Mouse (Mus musculus) embryonic facial prominence, embryonic 13.5 days (tissue): ENCODE data around the gene Erg. TPM values are rescaled to one million over a fixed set of nuclear protein-coding genes. Genes with fewer than 3 reads are reported as not detected.

Source experiments
- ATAC-seq: fragments of 200-750 bp; cut with Nextera tagmentation; 2 replicates; pipeline ENCODE4 v1.8.0; 2017; ENCODE audit warnings: low read depth; ENCODE audit not compliant: insufficient number of reproducible peaks, insufficient read depth, low FRiP score, low TSS enrichment
- H3K27ac ChIP-seq: fragments of 300-500 bp; sonication (generic); 2 replicates; pipeline ENCODE4 v1.5.1; 2015; ENCODE audit warnings: moderate library complexity, mild to moderate bottlenecking, inconsistent platforms
- H3K27me3 ChIP-seq: fragments of 300-500 bp; sonication (generic); 2 replicates; pipeline ENCODE4 v1.6.1; 2015; ENCODE audit warnings: mild to moderate bottlenecking, inconsistent platforms
- H3K36me3 ChIP-seq: fragments of 300-500 bp; sonication (generic); 2 replicates; pipeline ENCODE4 v1.6.1; 2015; ENCODE audit warnings: mild to moderate bottlenecking, inconsistent platforms
- H3K4me1 ChIP-seq: fragments of 300-500 bp; sonication (generic); 2 replicates; pipeline ENCODE4 v1.6.1; 2015; ENCODE audit warnings: inconsistent platforms
- H3K4me2 ChIP-seq: fragments of 300-500 bp; sonication (generic); 2 replicates; pipeline ENCODE4 v1.6.1; 2015; ENCODE audit warnings: moderate library complexity, mild to moderate bottlenecking, inconsistent platforms
- H3K4me3 ChIP-seq: fragments of 300-500 bp; sonication (generic); 2 replicates; pipeline ENCODE4 v1.5.1; 2015; ENCODE audit warnings: mild to moderate bottlenecking, inconsistent platforms
- H3K9ac ChIP-seq: fragments of 300-500 bp; sonication (generic); 2 replicates; pipeline ENCODE4 v1.6.1; 2015; ENCODE audit warnings: mild to moderate bottlenecking, inconsistent platforms
- H3K9me3 ChIP-seq: fragments of 300-500 bp; sonication (generic); 2 replicates; pipeline ENCODE4 v1.6.1; 2016; ENCODE audit warnings: inconsistent platforms
- WGBS: fragments of 180-500 bp; shearing (Covaris S2); methylation state at CpG from one replicate; pipeline ENCODE4 v1.1.7; 2015; ENCODE audit warnings: mixed read lengths; 5-methylcytosine and 5-hydroxymethylcytosine counted together
- polyA plus RNA-seq: library from polyadenylated mRNA; unstranded; fragments of >200 nt; fragmentation: Nextera tagmentation; extraction: Ambion mirVana; gene quantifications from 2 replicates; pipeline ENCODE4 v1.2.1, GENCODE M21; 2015

The Erg gene
- polyA plus RNA-seq, 1 experiment from 2014 or later = 17.2 TPM

DNA sequence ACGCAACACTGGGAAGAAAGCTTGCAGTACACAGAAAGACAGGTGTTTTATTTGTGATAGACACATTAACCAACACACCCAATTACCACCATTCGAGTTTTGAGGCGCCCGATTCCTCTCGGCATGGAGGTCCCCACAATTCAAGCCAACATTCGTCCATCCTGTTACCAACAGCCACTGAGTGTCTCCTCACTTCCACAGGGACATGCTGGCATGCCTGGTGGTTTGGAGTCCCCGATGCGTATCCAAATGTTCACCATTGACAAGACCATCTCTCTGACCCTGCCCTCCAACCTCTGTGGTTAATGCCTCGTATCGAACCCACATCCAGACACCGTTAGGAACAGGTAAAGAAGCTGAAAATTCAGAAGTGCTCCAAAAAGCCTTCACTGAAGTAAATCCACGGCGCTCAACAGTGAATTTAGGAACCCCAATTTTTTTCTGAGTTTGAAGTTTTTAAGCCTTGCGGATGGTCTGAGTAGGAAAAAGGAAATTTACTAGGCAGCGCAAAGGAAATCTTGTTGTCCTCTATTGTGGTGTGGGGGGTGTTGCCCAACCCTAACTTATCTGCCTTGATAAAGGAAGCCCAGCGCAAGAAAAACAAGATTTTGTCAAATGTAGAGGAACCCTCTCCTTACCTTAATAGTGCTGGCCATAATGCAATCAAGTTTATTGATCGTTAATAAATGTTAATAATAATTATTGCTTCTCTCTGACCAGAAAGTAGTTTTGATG is 127.6 kb downstream of the Erg start:
- Histone ChIP-seq H3K4me2 (no peak overlapping the region), H3K4me1 (peaks cover 5% of the 10 kb centered on the region; the same call in 1 of the 2 replicates), H3K9me3 (no peaks in the 10 kb centered on the region), H3K9ac (no peak overlapping the region), H3K27ac (no peak overlapping the region), H3K27me3 (no peaks in the 10 kb centered on the region), H3K36me3 (no peaks in the 10 kb centered on the region), H3K4me3 (peak overlapping the region; percentile 9; the same call in 1 of the 2 replicates)
- no peak for ATAC-seq
- WGBS = 90% methylated on average over 17 of the region's 17 CpGs

DNA sequence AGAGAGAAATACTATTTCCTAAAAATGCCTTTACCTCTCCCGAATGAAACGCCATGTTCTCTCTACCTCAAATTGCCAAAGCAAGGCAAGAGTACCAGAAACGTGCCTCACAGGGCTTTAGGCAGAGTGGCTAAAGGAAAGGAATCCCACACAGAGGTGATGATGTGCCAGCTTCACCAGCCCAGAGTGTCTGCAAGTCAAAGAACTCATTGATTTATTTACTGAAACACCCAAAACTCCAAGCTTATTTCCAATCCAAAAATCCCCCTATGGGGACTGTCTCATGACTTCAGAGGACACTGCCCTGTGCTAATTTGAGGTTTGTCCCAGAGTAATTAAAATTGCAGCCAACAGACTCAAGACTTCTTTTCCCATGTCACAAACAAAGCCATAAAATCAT is 129.4 kb downstream of the Erg start:
- H3K4me1 ChIP-seq = peaks cover 6% of the 10 kb centered on the region
- no peak overlapping the region for H3K4me3 ChIP-seq
- no peaks in the 10 kb centered on the region for H3K27me3 ChIP-seq
- 77% methylated on average over 3 of the region's 3 CpGs for WGBS
- no peak overlapping the region for H3K4me2 ChIP-seq
- H3K9me3 ChIP-seq = no peaks in the 10 kb centered on the region
- no peaks in the 10 kb centered on the region for H3K36me3 ChIP-seq
- no peak overlapping the region for H3K27ac ChIP-seq
- H3K9ac ChIP-seq = no peak overlapping the region
- no peak for ATAC-seq

DNA sequence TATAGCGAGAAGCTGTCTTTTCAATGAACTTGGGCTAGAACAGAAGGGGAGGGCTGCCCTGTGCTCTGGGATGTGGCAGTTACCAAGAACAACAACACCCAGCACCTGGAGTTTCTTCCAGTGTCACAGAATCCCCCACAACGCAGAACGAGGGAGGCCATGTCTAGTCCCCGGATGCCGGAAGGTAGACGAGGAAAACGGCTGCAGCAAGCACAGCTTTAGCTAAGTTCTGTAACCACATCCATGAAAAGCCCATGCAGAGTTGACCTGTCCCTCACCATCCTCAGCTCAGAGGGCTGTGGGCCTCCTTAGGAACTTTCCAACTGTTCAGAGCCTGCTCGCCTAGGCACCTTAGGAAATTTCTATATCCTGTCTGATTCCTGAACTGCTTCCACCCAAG is 130.5 kb downstream of the Erg start:
- Histone ChIP-seq H3K4me2 (peak overlapping the region; percentile 22; the same call in 1 of the 2 replicates), H3K27me3 (no peaks in the 10 kb centered on the region), H3K9ac (no peak overlapping the region), H3K27ac (no peak overlapping the region), H3K9me3 (no peaks in the 10 kb centered on the region), H3K4me1 (peaks cover 8% of the 10 kb centered on the region), H3K4me3 (no peak overlapping the region), H3K36me3 (no peaks in the 10 kb centered on the region)
- WGBS = 83% methylated on average over 8 of the region's 8 CpGs
- no peak for ATAC-seq

DNA sequence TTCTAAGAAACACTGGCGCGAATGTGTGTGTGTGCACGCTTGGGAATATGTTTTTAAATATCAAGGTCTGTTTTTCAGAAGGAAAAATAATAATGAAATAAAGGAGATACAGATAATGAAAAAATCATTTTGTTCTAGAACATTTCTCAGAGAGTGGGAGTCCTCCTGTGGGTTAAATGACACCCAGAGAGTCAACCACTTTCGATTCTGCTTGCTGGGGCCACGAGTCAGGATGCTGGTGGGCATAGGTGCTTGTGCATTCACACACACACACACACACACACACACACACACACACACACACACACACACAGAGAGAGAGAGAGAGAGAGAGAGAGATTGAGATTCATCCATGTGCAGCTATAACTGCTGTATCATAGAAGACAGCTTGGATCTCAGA is 130.9 kb downstream of the Erg start:
- H3K36me3 ChIP-seq = no peaks in the 10 kb centered on the region
- 90% methylated on average over 5 of the region's 5 CpGs for WGBS
- H3K27ac ChIP-seq = no peak overlapping the region
- H3K4me3 ChIP-seq = no peak overlapping the region
- H3K9ac ChIP-seq = no peak overlapping the region
- no peak for ATAC-seq
- no peaks in the 10 kb centered on the region for H3K27me3 ChIP-seq
- no peaks in the 10 kb centered on the region for H3K9me3 ChIP-seq
- H3K4me2 ChIP-seq = peak overlapping the region; percentile 22; the same call in 1 of the 2 replicates
- peaks cover 12% of the 10 kb centered on the region for H3K4me1 ChIP-seq

DNA sequence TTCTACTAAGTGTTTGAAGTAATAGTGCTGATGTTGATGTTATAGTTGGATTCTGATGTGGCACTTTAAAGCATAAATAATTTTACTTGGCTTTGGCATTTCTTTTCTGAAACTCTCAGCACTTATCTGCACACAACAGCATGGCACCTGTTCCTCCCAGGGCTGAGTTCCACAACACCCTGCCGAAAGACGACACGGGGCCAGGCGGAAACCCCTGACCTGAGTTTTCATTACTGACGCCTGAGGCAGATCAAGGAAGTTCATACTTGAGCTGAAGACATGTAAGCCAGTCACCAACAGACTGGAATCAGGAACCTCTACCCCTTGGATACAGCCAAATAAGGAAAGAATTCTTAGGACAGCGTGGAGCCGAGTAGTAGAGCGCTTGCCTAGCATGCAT is 134.0 kb downstream of the Erg start:
- H3K9me3 ChIP-seq = no peaks in the 10 kb centered on the region
- H3K4me1 ChIP-seq = peaks cover 12% of the 10 kb centered on the region
- no peak overlapping the region for H3K4me3 ChIP-seq
- no peak overlapping the region for H3K4me2 ChIP-seq
- no peaks in the 10 kb centered on the region for H3K36me3 ChIP-seq
- 86% methylated on average over 8 of the region's 8 CpGs for WGBS
- no peaks in the 10 kb centered on the region for H3K27me3 ChIP-seq
- no peak overlapping the region for H3K27ac ChIP-seq
- no peak for ATAC-seq
- H3K9ac ChIP-seq = no peak overlapping the region

DNA sequence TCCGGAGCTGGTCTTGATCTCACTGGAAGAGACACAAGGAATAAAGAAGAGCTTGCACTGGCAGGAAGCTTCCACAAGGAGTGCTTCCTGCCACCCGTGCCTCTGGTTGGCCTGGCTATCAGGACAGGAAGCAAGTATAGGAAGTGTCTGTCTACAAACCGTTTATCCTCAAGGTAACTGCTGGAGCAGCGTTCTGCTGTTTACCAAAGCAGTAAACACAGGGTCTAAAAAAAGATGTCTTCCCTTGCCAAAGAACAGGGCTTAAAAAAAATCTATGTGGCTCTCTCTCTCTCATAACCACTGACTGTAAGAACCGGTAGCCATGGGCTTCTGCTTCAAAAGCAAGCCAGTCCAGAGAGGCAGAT is 137.1 kb downstream of the Erg start:
- WGBS = 71% methylated on average over 5 of the region's 5 CpGs
- Histone ChIP-seq H3K4me2 (no peak overlapping the region), H3K9ac (no peak overlapping the region), H3K36me3 (no peaks in the 10 kb centered on the region), H3K4me3 (no peak overlapping the region), H3K4me1 (peaks cover 12% of the 10 kb centered on the region), H3K27me3 (no peaks in the 10 kb centered on the region), H3K9me3 (no peaks in the 10 kb centered on the region), H3K27ac (no peak overlapping the region)
- ATAC-seq = no peak

DNA sequence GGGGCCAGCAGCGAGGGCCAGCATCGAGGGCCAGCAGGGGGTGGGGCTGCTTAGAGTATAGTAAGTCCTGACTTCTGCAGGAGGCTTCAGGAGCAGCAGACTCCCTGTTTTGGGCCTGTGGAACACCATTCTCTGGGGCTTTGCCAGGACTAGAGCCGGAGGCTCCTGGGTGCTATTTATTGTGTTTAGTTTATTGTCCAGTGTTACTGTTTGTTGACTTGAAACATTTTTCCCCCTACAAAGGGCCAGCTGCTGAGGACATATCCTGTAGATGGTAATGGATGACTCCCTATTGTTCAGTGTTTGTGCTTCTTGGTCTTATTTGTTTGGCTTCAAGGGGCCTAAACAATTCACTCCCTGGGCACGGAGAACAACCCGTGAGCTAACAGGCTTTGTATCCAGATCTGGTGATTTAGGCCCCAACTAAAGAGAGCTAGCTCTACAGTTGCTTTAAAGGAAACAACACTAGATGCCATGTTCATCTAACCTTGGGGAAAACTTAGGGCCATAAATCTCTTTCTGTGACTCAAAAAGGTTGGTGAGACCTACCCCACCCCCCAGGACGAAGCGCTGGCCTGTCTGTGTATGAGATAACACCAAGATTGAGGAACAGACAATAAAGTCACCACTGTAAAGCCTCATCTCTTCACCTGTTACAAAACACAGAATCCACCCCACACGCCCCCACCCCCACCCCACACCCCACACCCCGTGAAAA is 137.6 kb downstream of the Erg start:
- Histone ChIP-seq H3K4me2 (no peak overlapping the region), H3K27me3 (no peaks in the 10 kb centered on the region), H3K36me3 (no peaks in the 10 kb centered on the region), H3K4me1 (peaks cover 12% of the 10 kb centered on the region), H3K9ac (no peak overlapping the region), H3K4me3 (no peak overlapping the region), H3K27ac (no peak overlapping the region), H3K9me3 (no peaks in the 10 kb centered on the region)
- WGBS = 82% methylated on average over 9 of the region's 9 CpGs
- ATAC-seq = no peak

DNA sequence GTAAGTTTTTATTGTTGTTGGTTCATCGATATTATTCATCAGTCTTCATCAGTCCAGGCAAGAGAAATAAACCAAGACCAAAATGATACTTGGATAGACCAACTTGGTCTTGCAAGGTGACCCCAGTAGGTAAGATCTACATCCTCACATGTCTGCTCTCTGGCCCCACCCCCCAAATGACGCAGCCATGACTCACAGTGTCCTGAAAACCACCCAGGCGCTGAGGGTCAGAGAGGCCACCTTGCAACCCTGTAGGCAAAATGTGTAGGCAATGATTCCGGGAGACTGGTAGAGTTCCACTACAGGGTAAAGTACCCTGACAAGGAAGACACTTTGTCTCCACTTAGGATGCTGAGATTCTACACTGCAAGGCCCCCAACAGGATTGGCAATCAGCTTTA is 138.5 kb downstream of the Erg start:
- 69% methylated on average over 4 of the region's 4 CpGs for WGBS
- H3K27me3 ChIP-seq = no peaks in the 10 kb centered on the region
- H3K9ac ChIP-seq = no peak overlapping the region
- no peak overlapping the region for H3K27ac ChIP-seq
- no peaks in the 10 kb centered on the region for H3K9me3 ChIP-seq
- H3K4me1 ChIP-seq = peaks cover 8% of the 10 kb centered on the region
- no peak for ATAC-seq
- no peaks in the 10 kb centered on the region for H3K36me3 ChIP-seq
- no peak overlapping the region for H3K4me2 ChIP-seq
- no peak overlapping the region for H3K4me3 ChIP-seq

DNA sequence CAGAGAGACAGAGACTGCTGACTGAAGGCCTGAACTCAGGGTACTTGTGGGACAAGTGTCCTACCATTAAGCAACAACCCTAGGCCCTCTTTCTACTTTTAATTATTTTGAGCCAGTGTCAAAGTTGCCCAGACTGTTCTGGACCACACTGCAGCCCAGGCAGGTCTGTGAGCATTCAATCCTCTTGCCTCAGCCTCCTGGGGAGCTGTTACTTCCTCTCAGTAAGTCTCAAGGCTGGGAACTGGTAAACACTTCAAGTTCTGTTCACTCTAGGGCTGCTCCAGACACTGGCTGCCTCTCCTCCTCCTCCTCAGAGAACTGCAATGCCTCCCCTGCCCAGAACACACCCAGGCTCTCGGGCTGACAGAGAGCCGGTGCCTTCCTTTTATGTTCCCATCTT is 140.0 kb downstream of the Erg start:
- no peak overlapping the region for H3K4me3 ChIP-seq
- H3K36me3 ChIP-seq = no peaks in the 10 kb centered on the region
- H3K27me3 ChIP-seq = no peaks in the 10 kb centered on the region
- H3K9ac ChIP-seq = no peak overlapping the region
- peaks cover 14% of the 10 kb centered on the region for H3K4me1 ChIP-seq
- whole genome bisulfite sequencing = 74% methylated on average over 2 of the region's 2 CpGs
- no peak for ATAC-seq
- H3K27ac ChIP-seq = no peak overlapping the region
- no peak overlapping the region for H3K4me2 ChIP-seq
- no peaks in the 10 kb centered on the region for H3K9me3 ChIP-seq

DNA sequence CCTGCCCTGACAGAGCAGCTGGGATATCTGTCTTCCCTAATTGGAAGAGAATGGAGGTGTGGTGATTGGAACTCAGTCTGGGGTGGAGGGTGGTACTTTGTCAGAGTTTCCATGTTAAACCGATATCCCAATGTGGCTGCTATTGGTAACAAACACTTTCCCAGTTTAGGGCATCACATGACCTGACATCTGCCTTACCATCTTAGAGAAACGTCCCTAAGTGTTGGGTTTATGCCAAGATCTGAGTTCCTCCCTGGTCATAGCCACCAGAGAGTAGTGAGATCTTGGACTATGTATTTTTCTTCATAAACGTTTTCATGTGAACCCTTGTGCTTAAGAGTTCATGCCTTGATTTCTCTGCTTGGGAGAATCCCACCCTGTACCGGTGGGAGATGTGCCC is 144.4 kb downstream of the Erg start:
- Histone ChIP-seq H3K9me3 (no peaks in the 10 kb centered on the region), H3K4me1 (peaks cover 17% of the 10 kb centered on the region), H3K27me3 (no peaks in the 10 kb centered on the region), H3K36me3 (no peaks in the 10 kb centered on the region), H3K4me2 (no peak overlapping the region), H3K27ac (no peak overlapping the region), H3K9ac (no peak overlapping the region), H3K4me3 (no peak overlapping the region)
- no peak for ATAC-seq
- WGBS = 69% methylated on average over 4 of the region's 4 CpGs

DNA sequence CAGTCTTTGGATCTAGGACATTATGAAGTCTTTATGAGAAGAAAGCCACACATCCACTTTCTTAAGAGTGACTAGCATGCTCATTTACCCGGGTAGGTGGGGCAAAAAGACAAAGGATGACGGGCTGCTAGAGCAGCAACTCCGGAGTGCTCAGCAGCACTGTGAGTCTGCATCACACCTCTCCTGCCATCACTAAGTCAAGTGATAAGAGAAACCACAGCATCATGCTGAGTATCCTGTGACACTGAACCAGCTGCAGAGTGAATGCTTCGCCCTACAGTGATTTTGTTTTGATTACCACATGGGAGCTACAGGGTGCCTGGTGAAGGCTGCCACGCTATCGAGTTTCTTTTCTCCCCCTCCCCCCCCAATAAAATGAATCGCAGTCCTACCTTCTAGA is 145.2 kb downstream of the Erg start:
- no peak overlapping the region for H3K4me3 ChIP-seq
- no peak overlapping the region for H3K27ac ChIP-seq
- no peaks in the 10 kb centered on the region for H3K9me3 ChIP-seq
- no peak overlapping the region for H3K9ac ChIP-seq
- H3K4me1 ChIP-seq = peaks cover 17% of the 10 kb centered on the region
- no peaks in the 10 kb centered on the region for H3K36me3 ChIP-seq
- no peaks in the 10 kb centered on the region for H3K27me3 ChIP-seq
- WGBS = 59% methylated on average over 7 of the region's 7 CpGs
- no peak for ATAC-seq
- H3K4me2 ChIP-seq = no peak overlapping the region

DNA sequence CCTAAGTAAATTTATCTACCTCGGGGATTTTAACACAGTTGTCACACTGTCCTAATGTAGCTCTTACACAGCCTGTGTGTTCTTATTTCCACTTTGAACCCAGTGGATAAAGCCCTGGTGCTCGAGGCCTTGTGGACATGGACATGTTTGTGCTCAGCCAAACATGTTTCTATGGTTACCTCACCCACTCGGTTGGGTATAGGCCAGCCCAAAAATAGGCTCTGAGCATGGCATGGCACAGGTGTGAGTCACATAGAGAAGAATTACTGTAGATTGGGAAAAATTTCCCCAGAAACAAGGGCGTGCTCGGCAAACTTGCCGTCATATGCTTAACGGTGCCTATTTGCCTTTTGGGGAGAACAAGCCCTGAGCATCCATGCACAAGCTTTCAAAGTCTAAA is 146.1 kb downstream of the Erg start:
- H3K27me3 ChIP-seq = no peaks in the 10 kb centered on the region
- no peak overlapping the region for H3K9ac ChIP-seq
- WGBS = 87% methylated on average over 7 of the region's 7 CpGs
- no peaks in the 10 kb centered on the region for H3K9me3 ChIP-seq
- no peaks in the 10 kb centered on the region for H3K36me3 ChIP-seq
- no peak overlapping the region for H3K4me3 ChIP-seq
- H3K27ac ChIP-seq = no peak overlapping the region
- H3K4me1 ChIP-seq = peaks cover 17% of the 10 kb centered on the region
- ATAC-seq = no peak
- no peak overlapping the region for H3K4me2 ChIP-seq
